Mouse (Mus musculus) ES-E14 (cell line): Measurements from ENCODE around the gene Map3k21. TPM values are rescaled to one million over a fixed set of nuclear protein-coding genes. Genes with fewer than 3 reads are reported as not detected.

Source experiments
- DNase-seq: peaks from one replicate; pipeline ENCODE4 v3.0.0-alpha.2; 2013; ENCODE audit warnings: low read depth, low spot score
- H3K27ac ChIP-seq: 2 replicates; pipeline ENCODE4 v1.5.1; 2012; ENCODE audit warnings: low read depth, mild to moderate bottlenecking, low read length, moderate library complexity, mixed read lengths; ENCODE audit not compliant: poor library complexity, insufficient read depth, severe bottlenecking
- H3K36me3 ChIP-seq: 2 replicates; pipeline ENCODE4 v1.6.1; 2012; ENCODE audit warnings: mild to moderate bottlenecking, low read length, moderate library complexity, mixed read lengths; ENCODE audit not compliant: control insufficient read depth, poor library complexity, insufficient read depth, severe bottlenecking
- H3K4me1 ChIP-seq, 2 experiments: fragments of 150-350 bp in 1 of 2; sonication (generic) in 1 of 2; 2 replicates each; pipeline ENCODE4 v1.6.1; 2012; ENCODE audit warnings: low read length in 2 of 2, mild to moderate bottlenecking in 1 of 2, mixed read lengths in 1 of 2; ENCODE audit not compliant: control insufficient read depth in 2 of 2, insufficient read depth in 2 of 2, poor library complexity in 1 of 2
- H3K4me3 ChIP-seq, 2 experiments: fragments of 150-350 bp in 1 of 2; sonication (generic) in 1 of 2; 2 replicates each; pipeline ENCODE4 v1.5.1; 2012; ENCODE audit warnings: low read length in 2 of 2, low read depth in 1 of 2, mild to moderate bottlenecking in 1 of 2, mixed read lengths in 1 of 2; ENCODE audit not compliant: insufficient read depth in 1 of 2, poor library complexity in 1 of 2, severe bottlenecking in 1 of 2
- H3K9ac ChIP-seq: 2 replicates; pipeline ENCODE4 v1.6.1; 2012; ENCODE audit warnings: low read depth, mild to moderate bottlenecking, low read length, mixed read lengths; ENCODE audit not compliant: poor library complexity, insufficient read depth, severe bottlenecking
- H3K9me3 ChIP-seq: fragments of 150-350 bp; sonication (generic); 2 replicates; pipeline ENCODE4 v1.6.1; 2012; ENCODE audit warnings: low read depth, mild to moderate bottlenecking, low read length; ENCODE audit not compliant: control insufficient read depth, insufficient read depth
- CHD2 ChIP-seq: IDR thresholded peaks from 2 replicates; pipeline ENCODE4 v1.6.1; 2014; ENCODE audit warnings: mild to moderate bottlenecking, low read depth, low read length, inconsistent platforms
- HCFC1 ChIP-seq: IDR thresholded peaks from 2 replicates; pipeline ENCODE4 v1.6.1; 2012; ENCODE audit warnings: low read length, inconsistent platforms, borderline replicate concordance; ENCODE audit not compliant: insufficient read depth
- MAFK ChIP-seq: IDR thresholded peaks from 2 replicates; pipeline ENCODE4 v1.6.1; 2014; ENCODE audit warnings: mild to moderate bottlenecking, low read depth, low read length, inconsistent platforms; ENCODE audit not compliant: insufficient read depth
- ZC3H11A ChIP-seq: IDR thresholded peaks from 2 replicates; pipeline ENCODE4 v1.6.1; 2012; ENCODE audit warnings: low read depth, mild to moderate bottlenecking, inconsistent platforms, low read length, borderline replicate concordance
- ZNF384 ChIP-seq: IDR thresholded peaks from 2 replicates; pipeline ENCODE4 v1.6.1; 2012; ENCODE audit warnings: low read depth, low read length, inconsistent platforms
- in situ Hi-C, 2 experiments: fragments of 600-800 bp; cut with MboI; formaldehyde crosslinking; loops; one replicate each; pipeline ENCODE4 v1.15.1; 2025; ENCODE audit warnings: low sequenced_read_pairs in 2 of 2, inconsistent platforms in 1 of 2; ENCODE audit not compliant: unreplicated experiment in 2 of 2
- total RNA-seq: library from RNA; depleted of rRNA; stranded (reverse); fragments of 300-350 nt; gene quantifications from 2 replicates; pipeline ENCODE4 v1.2.3, GENCODE M21; 2012

Gene Map3k21
- total RNA-seq, 1 experiment = 0.04 TPM

- in situ Hi-C loops = no loop called here
- H3K9ac ChIP-seq = no peak overlapping the region
- TF ChIP-seq CHD2 (no peak), MAFK (no peak), ZC3H11A (no peak), ZNF384 (no peak), HCFC1 (no peak)
- H3K27ac ChIP-seq = no peak overlapping the region
- no peaks in the 10 kb centered on the region for H3K4me1 ChIP-seq
- DNase-seq = no peak
- H3K9me3 ChIP-seq = no peaks in the 10 kb centered on the region
- no peaks in the 10 kb centered on the region for H3K36me3 ChIP-seq
- H3K4me3 ChIP-seq = no peak overlapping the region
These were observed 46.5 kb downstream of the Map3k21 start for GRCm38 (mm10) chr8:125956796-125957195.

GRCm38 (mm10) chr8:125957226-125957993 is 47.2 kb downstream of the Map3k21 start:
- TF ChIP-seq ZNF384 (no peak), HCFC1 (no peak), MAFK (no peak), ZC3H11A (no peak), CHD2 (no peak)
- no peak overlapping the region for H3K4me3 ChIP-seq
- H3K9me3 ChIP-seq = no peaks in the 10 kb centered on the region
- no peaks in the 10 kb centered on the region for H3K36me3 ChIP-seq
- no peak overlapping the region for H3K9ac ChIP-seq
- no peaks in the 10 kb centered on the region for H3K4me1 ChIP-seq
- H3K27ac ChIP-seq = no peak overlapping the region
- DNase-seq = no peak
- in situ Hi-C loops = no loop called here

- TF ChIP-seq CHD2 (no peak), HCFC1 (no peak), ZNF384 (no peak), ZC3H11A (no peak), MAFK (no peak)
- DNase-seq = no peak
- no peak overlapping the region for H3K9ac ChIP-seq
- no peaks in the 10 kb centered on the region for H3K36me3 ChIP-seq
- no peaks in the 10 kb centered on the region for H3K4me1 ChIP-seq
- H3K9me3 ChIP-seq = no peaks in the 10 kb centered on the region
- H3K4me3 ChIP-seq = no peak overlapping the region
- in situ Hi-C loops = no loop called here
- no peak overlapping the region for H3K27ac ChIP-seq
These were observed 47.7 kb downstream of the Map3k21 start for GRCm38 (mm10) chr8:125957994-125958368.

- no peaks in the 10 kb centered on the region for H3K36me3 ChIP-seq
- peaks cover 0 to 6% of the 10 kb centered on the region in 2 experiments; a peak in 2 of 4 replicates for H3K4me1 ChIP-seq
- no peak for DNase-seq
- H3K9ac ChIP-seq = no peak overlapping the region
- TF ChIP-seq ZNF384 (no peak), ZC3H11A (no peak), MAFK (no peak), CHD2 (no peak), HCFC1 (no peak)
- in situ Hi-C loops = no loop called here
- no peaks in the 10 kb centered on the region for H3K9me3 ChIP-seq
- H3K4me3 ChIP-seq = no peak overlapping the region
- no peak overlapping the region for H3K27ac ChIP-seq
These were observed 49.1 kb downstream of the Map3k21 start for GRCm38 (mm10) chr8:125959363-125959771.

GRCm38 (mm10) chr8:125960037-125960436 is 49.8 kb downstream of the Map3k21 start:
- DNase-seq = no peak
- Histone ChIP-seq H3K4me3 (no peak overlapping the region), H3K36me3 (no peaks in the 10 kb centered on the region), H3K27ac (no peak overlapping the region), H3K9ac (no peak overlapping the region), H3K4me1 (peaks cover 2 to 12% of the 10 kb centered on the region in 2 experiments; a peak in 2 of 4 replicates), H3K9me3 (no peaks in the 10 kb centered on the region)
- in situ Hi-C loops = no loop called here
- TF ChIP-seq HCFC1 (no peak), ZC3H11A (no peak), CHD2 (no peak), ZNF384 (no peak), MAFK (no peak)
